Mouse (Mus musculus): ENCODE data around the gene Cwc15. TPM values are rescaled to one million over a fixed set of nuclear protein-coding genes. Genes with fewer than 3 reads are reported as not detected.

Cwc15 gene
- polyA plus RNA-seq, 1 experiment from 2014 or later: 172 TPM

GRCm38 (mm10) chr9:14517296-14517695 is 16.9 kb downstream of the Cwc15 start:
- Histone ChIP-seq H3K9ac (ENCODE audit: low read depth, low read length) (no peak overlapping the region), H3K36me3 (ENCODE audit: control insufficient read depth, insufficient read depth, low read length) (peaks cover 3% of the 10 kb centered on the region; the same call in 1 of the 2 replicates), H3K27ac (ENCODE audit: low read depth, low read length) (no peak overlapping the region), H3K4me2 (replicated peaks; ENCODE audit: low read depth, low read length) (no peak overlapping the region), H3K4me3 (ENCODE audit: low read length) (no peak overlapping the region), H3K9me3 (ENCODE audit: control insufficient read depth, low read length) (no peaks in the 10 kb centered on the region), H3K4me1 (ENCODE audit: control insufficient read depth, insufficient read depth, low read length) (no peaks in the 10 kb centered on the region), H3K27me3 (ENCODE audit: control insufficient read depth, insufficient read depth, low read length) (no peaks in the 10 kb centered on the region)
- no peak for ATAC-seq (ENCODE audit: low FRiP score, low TSS enrichment)
- 72% methylated on average over 1 of the region's 1 CpGs for WGBS

- H3K4me2 ChIP-seq (replicated peaks; ENCODE audit: low read depth, low read length): no peak overlapping the region
- no peaks in the 10 kb centered on the region for H3K9me3 ChIP-seq (ENCODE audit: control insufficient read depth, low read length)
- peaks cover 3% of the 10 kb centered on the region; the same call in 1 of the 2 replicates for H3K36me3 ChIP-seq (ENCODE audit: control insufficient read depth, insufficient read depth, low read length)
- no peak overlapping the region for H3K27ac ChIP-seq (ENCODE audit: low read depth, low read length)
- WGBS: 74% methylated on average over 3 of the region's 3 CpGs
- no peak overlapping the region for H3K4me3 ChIP-seq (ENCODE audit: low read length)
- no peaks in the 10 kb centered on the region for H3K4me1 ChIP-seq (ENCODE audit: control insufficient read depth, insufficient read depth, low read length)
- H3K27me3 ChIP-seq (ENCODE audit: control insufficient read depth, insufficient read depth, low read length): no peaks in the 10 kb centered on the region
- ATAC-seq (ENCODE audit: low FRiP score, low TSS enrichment): no peak
- no peak overlapping the region for H3K9ac ChIP-seq (ENCODE audit: low read depth, low read length)
These were observed 17.7 kb downstream of the Cwc15 start for GRCm38 (mm10) chr9:14518105-14518504.

GRCm38 (mm10) chr9:14520971-14521670 is 20.7 kb downstream of the Cwc15 start:
- 41% methylated on average over 3 of the region's 3 CpGs for WGBS

GRCm38 (mm10) chr9:14521695-14522094 is 21.3 kb downstream of the Cwc15 start:
- WGBS: 64% methylated on average over 2 of the region's 2 CpGs
- Histone ChIP-seq H3K4me2 (replicated peaks; ENCODE audit: low read depth, low read length) (no peak overlapping the region), H3K4me3 (ENCODE audit: low read length) (no peak overlapping the region), H3K9me3 (ENCODE audit: control insufficient read depth, low read length) (no peaks in the 10 kb centered on the region), H3K27me3 (ENCODE audit: control insufficient read depth, insufficient read depth, low read length) (no peaks in the 10 kb centered on the region), H3K27ac (ENCODE audit: low read depth, low read length) (no peak overlapping the region), H3K9ac (ENCODE audit: low read depth, low read length) (no peak overlapping the region), H3K4me1 (ENCODE audit: control insufficient read depth, insufficient read depth, low read length) (no peaks in the 10 kb centered on the region), H3K36me3 (ENCODE audit: control insufficient read depth, insufficient read depth, low read length) (no peaks in the 10 kb centered on the region)
- no peak for ATAC-seq (ENCODE audit: low FRiP score, low TSS enrichment)

More at GRCm38 (mm10) chr9:14520971-14521670, 20.7 kb downstream of the Cwc15 start:
- Histone ChIP-seq H3K27me3 (ENCODE audit: control insufficient read depth, insufficient read depth, low read length) (no peaks in the 10 kb centered on the region), H3K4me1 (ENCODE audit: control insufficient read depth, insufficient read depth, low read length) (no peaks in the 10 kb centered on the region), H3K36me3 (ENCODE audit: control insufficient read depth, insufficient read depth, low read length) (no peaks in the 10 kb centered on the region), H3K4me2 (replicated peaks; ENCODE audit: low read depth, low read length) (no peak overlapping the region), H3K9ac (ENCODE audit: low read depth, low read length) (no peak overlapping the region), H3K27ac (ENCODE audit: low read depth, low read length) (no peak overlapping the region), H3K9me3 (ENCODE audit: control insufficient read depth, low read length) (no peaks in the 10 kb centered on the region), H3K4me3 (ENCODE audit: low read length) (no peak overlapping the region)
- ATAC-seq (ENCODE audit: low FRiP score, low TSS enrichment): no peak

GRCm38 (mm10) chr9:14523408-14524043 is 23.1 kb downstream of the Cwc15 start:
- H3K4me2 ChIP-seq (replicated peaks; ENCODE audit: low read depth, low read length): no peak overlapping the region
- no peak overlapping the region for H3K9ac ChIP-seq (ENCODE audit: low read depth, low read length)
- no peaks in the 10 kb centered on the region for H3K4me1 ChIP-seq (ENCODE audit: control insufficient read depth, insufficient read depth, low read length)
- WGBS: 12% methylated on average over 4 of the region's 4 CpGs
- H3K27ac ChIP-seq (ENCODE audit: low read depth, low read length): no peak overlapping the region
- no peaks in the 10 kb centered on the region for H3K36me3 ChIP-seq (ENCODE audit: control insufficient read depth, insufficient read depth, low read length)
- ATAC-seq (ENCODE audit: low FRiP score, low TSS enrichment): peak; percentile 71
- no peak overlapping the region for H3K4me3 ChIP-seq (ENCODE audit: low read length)
- H3K9me3 ChIP-seq (ENCODE audit: control insufficient read depth, low read length): no peaks in the 10 kb centered on the region
- no peaks in the 10 kb centered on the region for H3K27me3 ChIP-seq (ENCODE audit: control insufficient read depth, insufficient read depth, low read length)

GRCm38 (mm10) chr9:14530004-14530403 is 29.6 kb downstream of the Cwc15 start:
- 66% methylated on average over 5 of the region's 5 CpGs for WGBS
- Histone ChIP-seq H3K4me1 (ENCODE audit: control insufficient read depth, insufficient read depth, low read length) (no peaks in the 10 kb centered on the region), H3K9ac (ENCODE audit: low read depth, low read length) (no peak overlapping the region), H3K27ac (ENCODE audit: low read depth, low read length) (no peak overlapping the region), H3K36me3 (ENCODE audit: control insufficient read depth, insufficient read depth, low read length) (no peaks in the 10 kb centered on the region), H3K9me3 (ENCODE audit: control insufficient read depth, low read length) (no peaks in the 10 kb centered on the region), H3K4me3 (ENCODE audit: low read length) (no peak overlapping the region), H3K27me3 (ENCODE audit: control insufficient read depth, insufficient read depth, low read length) (no peaks in the 10 kb centered on the region), H3K4me2 (replicated peaks; ENCODE audit: low read depth, low read length) (no peak overlapping the region)
- no peak for ATAC-seq (ENCODE audit: low FRiP score, low TSS enrichment)

GRCm38 (mm10) chr9:14532283-14532682 is 31.9 kb downstream of the Cwc15 start:
- no peak overlapping the region for H3K4me3 ChIP-seq (ENCODE audit: low read length)
- WGBS: 78% methylated on average over 3 of the region's 3 CpGs
- H3K36me3 ChIP-seq (ENCODE audit: control insufficient read depth, insufficient read depth, low read length): no peaks in the 10 kb centered on the region
- H3K4me2 ChIP-seq (replicated peaks; ENCODE audit: low read depth, low read length): no peak overlapping the region
- no peaks in the 10 kb centered on the region for H3K27me3 ChIP-seq (ENCODE audit: control insufficient read depth, insufficient read depth, low read length)
- ATAC-seq (ENCODE audit: low FRiP score, low TSS enrichment): no peak
- no peak overlapping the region for H3K27ac ChIP-seq (ENCODE audit: low read depth, low read length)
- H3K9me3 ChIP-seq (ENCODE audit: control insufficient read depth, low read length): no peaks in the 10 kb centered on the region
- no peaks in the 10 kb centered on the region for H3K4me1 ChIP-seq (ENCODE audit: control insufficient read depth, insufficient read depth, low read length)
- H3K9ac ChIP-seq (ENCODE audit: low read depth, low read length): no peak overlapping the region

GRCm38 (mm10) chr9:14533659-14534058 is 33.2 kb downstream of the Cwc15 start:
- Histone ChIP-seq H3K27ac (ENCODE audit: low read depth, low read length) (no peak overlapping the region), H3K27me3 (ENCODE audit: control insufficient read depth, insufficient read depth, low read length) (no peaks in the 10 kb centered on the region), H3K9me3 (ENCODE audit: control insufficient read depth, low read length) (no peaks in the 10 kb centered on the region), H3K36me3 (ENCODE audit: control insufficient read depth, insufficient read depth, low read length) (0 out of 2 replicates have a peak, but pooled peaks cover 1% of the 10 kb centered on the region), H3K9ac (ENCODE audit: low read depth, low read length) (no peak overlapping the region), H3K4me1 (ENCODE audit: control insufficient read depth, insufficient read depth, low read length) (no peaks in the 10 kb centered on the region), H3K4me3 (ENCODE audit: low read length) (no peak overlapping the region), H3K4me2 (replicated peaks; ENCODE audit: low read depth, low read length) (no peak overlapping the region)
- WGBS: 91% methylated on average over 2 of the region's 2 CpGs
- ATAC-seq (ENCODE audit: low FRiP score, low TSS enrichment): no peak

- Histone ChIP-seq H3K4me3 (ENCODE audit: low read length) (no peak overlapping the region), H3K27me3 (ENCODE audit: control insufficient read depth, insufficient read depth, low read length) (no peaks in the 10 kb centered on the region), H3K27ac (ENCODE audit: low read depth, low read length) (no peak overlapping the region), H3K9ac (ENCODE audit: low read depth, low read length) (no peak overlapping the region), H3K4me2 (replicated peaks; ENCODE audit: low read depth, low read length) (no peak overlapping the region), H3K9me3 (ENCODE audit: control insufficient read depth, low read length) (no peaks in the 10 kb centered on the region), H3K4me1 (ENCODE audit: control insufficient read depth, insufficient read depth, low read length) (no peaks in the 10 kb centered on the region), H3K36me3 (ENCODE audit: control insufficient read depth, insufficient read depth, low read length) (peaks cover 5% of the 10 kb centered on the region; the same call in 1 of the 2 replicates)
- ATAC-seq (ENCODE audit: low FRiP score, low TSS enrichment): no peak
- 90% methylated on average over 9 of the region's 9 CpGs for WGBS
These were observed 34.5 kb downstream of the Cwc15 start for GRCm38 (mm10) chr9:14534833-14535456.

All from kidney, embryonic 14.5 days (tissue).